10 mouse cellular contexts compared by ENCODE assay signal in genomic region chr6:52170898-52171223, GRCm38 (mm10). TPM values are rescaled to one million over a fixed set of nuclear protein-coding genes. Genes with fewer than 3 reads are reported as not detected.
DNase-seq lines count a peak whose midpoint lies in the region; ATAC-seq and TF ChIP-seq lines count a peak whose summit lies in the region.
"Had no signal": no experiment of that assay in that cellular context is flagged by ENCODE, and none has a peak within 500 bp of the region (broad histone marks: within the 10 kb centered on the region; RNA-seq: fewer than 3 reads in every experiment).

No protein-coding gene starts in this region.

- no peak for DNase-seq in kidney, adult 2 months
- no peak for DNase-seq in kidney, adult 11 months
- DNase-seq in embryonic facial prominence, embryonic 10.5 days (ENCODE audit: low spot score), result no peak
- DNase-seq in forebrain, embryonic 11.5 days (ENCODE audit: low spot score), result no peak
- DNase-seq in right cerebral cortex, postnatal 36 days (ENCODE audit: low spot score in 2 of 2), result no peak
- no peak for DNase-seq in right cerebral cortex, adult 2 months (ENCODE audit: low spot score in 2 of 2)
- DNase-seq: thymus, postnatal 4 days had no signal

- WGBS in kidney, adult 2 months, result 63% methylated on average over 5 of the region's 5 CpGs
- WGBS in embryonic facial prominence, embryonic 10.5 days, result 2% methylated on average over 5 of the region's 5 CpGs
- WGBS in hindbrain, embryonic 13.5 days, result 9% methylated on average over 5 of the region's 5 CpGs
- WGBS in liver, embryonic 15.5 days (ENCODE audit: insufficient replicate concordance), result 5% methylated on average over 5 of the region's 5 CpGs
- 2% methylated on average over 5 of the region's 5 CpGs for WGBS in forebrain, embryonic 11.5 days

- H3K4me1 ChIP-seq in kidney, adult 2 months (ENCODE audit: control insufficient read depth, insufficient read depth, low read length), result peaks cover 9% of the 10 kb centered on the region; the same call in 1 of the 2 replicates
- H3K4me1 ChIP-seq in embryonic facial prominence, embryonic 10.5 days, result peaks cover 38% of the 10 kb centered on the region
- peaks cover 46% of the 10 kb centered on the region for H3K4me1 ChIP-seq in hindbrain, embryonic 13.5 days (replicated peaks)
- peaks cover 8% of the 10 kb centered on the region; the same call in 1 of the 2 replicates for H3K4me1 ChIP-seq in liver, embryonic 15.5 days (replicated peaks)
- H3K4me1 ChIP-seq in forebrain, embryonic 11.5 days (replicated peaks; ENCODE audit: control insufficient read depth, insufficient read depth, low read length), result 0 out of 2 replicates have a peak, but pooled peaks cover 3% of the 10 kb centered on the region

- no peaks in the 10 kb centered on the region for H3K9me3 ChIP-seq in embryonic facial prominence, embryonic 10.5 days
- H3K9me3 ChIP-seq in hindbrain, embryonic 13.5 days, result no peaks in the 10 kb centered on the region
- no peaks in the 10 kb centered on the region for H3K9me3 ChIP-seq in liver, embryonic 15.5 days (replicated peaks)
- H3K9me3 ChIP-seq in forebrain, embryonic 11.5 days (ENCODE audit: control insufficient read depth, low read length), result no peaks in the 10 kb centered on the region
- H3K9me3 ChIP-seq: embryonic facial prominence, embryonic 13.5 days had no signal

- no peaks in the 10 kb centered on the region for H3K27me3 ChIP-seq in kidney, adult 2 months (replicated peaks; ENCODE audit: control insufficient read depth, insufficient read depth, low read length)
- H3K27me3 ChIP-seq in embryonic facial prominence, embryonic 10.5 days (replicated peaks; ENCODE audit: low read depth, poor library complexity, severe bottlenecking), result peaks cover 100% of the 10 kb centered on the region
- H3K27me3 ChIP-seq in hindbrain, embryonic 13.5 days, result peaks cover 38% of the 10 kb centered on the region
- peaks cover 99% of the 10 kb centered on the region for H3K27me3 ChIP-seq in liver, embryonic 15.5 days
- peaks cover 96% of the 10 kb centered on the region for H3K27me3 ChIP-seq in forebrain, embryonic 11.5 days (ENCODE audit: control insufficient read depth, insufficient read depth, low read length)

- no peak overlapping the region for H3K4me3 ChIP-seq in kidney, adult 2 months (ENCODE audit: insufficient read depth, low read depth, low read length)
- H3K4me3 ChIP-seq in embryonic facial prominence, embryonic 10.5 days, result peak overlapping the region; percentile 78
- peak overlapping the region; percentile 70 for H3K4me3 ChIP-seq in hindbrain, embryonic 13.5 days
- H3K4me3 ChIP-seq in liver, embryonic 15.5 days (replicated peaks), result no peak overlapping the region
- H3K4me3 ChIP-seq in forebrain, embryonic 11.5 days (ENCODE audit: low read depth, low read length), result no peak overlapping the region
- H3K4me3 ChIP-seq: embryonic facial prominence, embryonic 13.5 days had no signal

- no peak for TF ChIP-seq POLR2A in kidney, adult 2 months (IDR thresholded peaks at IDR 0.05; ENCODE audit: low read depth, low read length)

- H3K9ac ChIP-seq in hindbrain, embryonic 13.5 days, result peak overlapping the region; percentile 100
- no peak overlapping the region for H3K9ac ChIP-seq in liver, embryonic 15.5 days
- no peak overlapping the region for H3K9ac ChIP-seq in forebrain, embryonic 11.5 days (ENCODE audit: low read length)
- H3K9ac ChIP-seq: embryonic facial prominence, embryonic 13.5 days had no signal

- no peaks in the 10 kb centered on the region; the same call in 1 of the 2 replicates for H3K36me3 ChIP-seq in kidney, adult 2 months (ENCODE audit: control insufficient read depth, insufficient read depth, low read length)
- no peaks in the 10 kb centered on the region for H3K36me3 ChIP-seq in embryonic facial prominence, embryonic 10.5 days (replicated peaks)
- H3K36me3 ChIP-seq in hindbrain, embryonic 13.5 days, result peaks cover 3% of the 10 kb centered on the region; the same call in 1 of the 2 replicates
- H3K36me3 ChIP-seq in liver, embryonic 15.5 days (replicated peaks), result no peaks in the 10 kb centered on the region
- no peaks in the 10 kb centered on the region for H3K36me3 ChIP-seq in forebrain, embryonic 11.5 days (ENCODE audit: control insufficient read depth, insufficient read depth, low read length)
- H3K36me3 ChIP-seq: embryonic facial prominence, embryonic 13.5 days had no signal

- peak overlapping the region; percentile 46; the same call in 1 of the 2 replicates for H3K27ac ChIP-seq in kidney, adult 2 months (ENCODE audit: insufficient read depth, low read depth, low read length)
- peak overlapping the region; percentile 71 for H3K27ac ChIP-seq in embryonic facial prominence, embryonic 10.5 days (replicated peaks)
- H3K27ac ChIP-seq in hindbrain, embryonic 13.5 days, result peak overlapping the region; percentile 100
- no peak overlapping the region for H3K27ac ChIP-seq in liver, embryonic 15.5 days (replicated peaks)
- H3K27ac ChIP-seq in forebrain, embryonic 11.5 days (ENCODE audit: low read depth, low read length), result no peak overlapping the region
- H3K27ac ChIP-seq: embryonic facial prominence, embryonic 13.5 days had no signal

- H3K4me2 ChIP-seq in hindbrain, embryonic 13.5 days, result peak overlapping the region; percentile 88
- peak overlapping the region; percentile 23; the same call in 1 of the 2 replicates for H3K4me2 ChIP-seq in liver, embryonic 15.5 days
- no peak overlapping the region for H3K4me2 ChIP-seq in forebrain, embryonic 11.5 days (ENCODE audit: low read depth, low read length, severe bottlenecking)
- H3K4me2 ChIP-seq: embryonic facial prominence, embryonic 13.5 days had no signal

- no peak for ATAC-seq in hindbrain, embryonic 13.5 days (ENCODE audit: low FRiP score)
- no peak for ATAC-seq in liver, embryonic 15.5 days (ENCODE audit: insufficient read depth)
- no peak for ATAC-seq in forebrain, embryonic 11.5 days (replicated peaks; ENCODE audit: low FRiP score)

- no peak for TF ChIP-seq CTCF in kidney, adult 2 months (conservative IDR thresholded peaks at IDR 0.05; ENCODE audit: insufficient read depth, insufficient read length, low read depth, low read length)

RNA-seq across cellular contexts. Expression of gene Hoxa2, which starts 6.2 kb away (rescaled TPM):
- 1.3 and 1.6 TPM in 2 replicates for polyA plus RNA-seq in kidney, adult 2 months (2012; rRNA removed)
- polyA plus RNA-seq in embryonic facial prominence, embryonic 10.5 days (2016; fragmentation: Nextera tagmentation; extraction: Ambion mirVana), result 8.7 and 16.7 TPM in 2 replicates
- polyA plus RNA-seq in hindbrain, embryonic 13.5 days (2015; fragmentation: Nextera tagmentation; extraction: Ambion mirVana), result 39.1 and 40.2 TPM in 2 replicates
- 0.29 and 0.37 TPM in 2 replicates for polyA plus RNA-seq in liver, embryonic 15.5 days (2015; fragmentation: Nextera tagmentation; extraction: Ambion mirVana)
- not detected in 2 replicates for polyA plus RNA-seq in forebrain, embryonic 11.5 days (2014; fragmentation: Nextera tagmentation; extraction: Ambion mirVana)

RNA-seq across cellular contexts. Expression of gene 5730596B20Rik, which starts 6.4 kb away (rescaled TPM):
- polyA plus RNA-seq in kidney, adult 2 months (2012; rRNA removed), result 0.19 and 0.22 TPM in 2 replicates
- 0.12 and 0.64 TPM in 2 replicates for polyA plus RNA-seq in embryonic facial prominence, embryonic 10.5 days (2016; fragmentation: Nextera tagmentation; extraction: Ambion mirVana)
- 7.6 and 8.3 TPM in 2 replicates for polyA plus RNA-seq in hindbrain, embryonic 13.5 days (2015; fragmentation: Nextera tagmentation; extraction: Ambion mirVana)
- 0.05 TPM in 2 replicates for polyA plus RNA-seq in liver, embryonic 15.5 days (2015; fragmentation: Nextera tagmentation; extraction: Ambion mirVana)
- not detected in 2 replicates for polyA plus RNA-seq in forebrain, embryonic 11.5 days (2014; fragmentation: Nextera tagmentation; extraction: Ambion mirVana)

RNA-seq across cellular contexts. Expression of gene Hoxa1, which starts 12.7 kb away (rescaled TPM):
- 1.2 and 1.3 TPM in 2 replicates for polyA plus RNA-seq in kidney, adult 2 months (2012; rRNA removed)
- polyA plus RNA-seq in embryonic facial prominence, embryonic 10.5 days (2016; fragmentation: Nextera tagmentation; extraction: Ambion mirVana), result 0.57 and 0.62 TPM in 2 replicates
- 1.5 and 2.0 TPM in 2 replicates for polyA plus RNA-seq in hindbrain, embryonic 13.5 days (2015; fragmentation: Nextera tagmentation; extraction: Ambion mirVana)
- 0.31 and 0.58 TPM in 2 replicates for polyA plus RNA-seq in liver, embryonic 15.5 days (2015; fragmentation: Nextera tagmentation; extraction: Ambion mirVana)
- 0.43 TPM in 1 of 2 replicates, not detected in the other for polyA plus RNA-seq in forebrain, embryonic 11.5 days (2014; fragmentation: Nextera tagmentation; extraction: Ambion mirVana)

RNA-seq across cellular contexts. Expression of gene Hoxa4, which starts 20.7 kb away (rescaled TPM):
- polyA plus RNA-seq in kidney, adult 2 months (2012; rRNA removed), result 2.8 TPM in 2 replicates
- 0.09 TPM in 1 of 2 replicates, not detected in the other for polyA plus RNA-seq in embryonic facial prominence, embryonic 10.5 days (2016; fragmentation: Nextera tagmentation; extraction: Ambion mirVana)
- polyA plus RNA-seq in hindbrain, embryonic 13.5 days (2015; fragmentation: Nextera tagmentation; extraction: Ambion mirVana), result 14.5 and 14.8 TPM in 2 replicates
- 0.07 and 0.21 TPM in 2 replicates for polyA plus RNA-seq in liver, embryonic 15.5 days (2015; fragmentation: Nextera tagmentation; extraction: Ambion mirVana)
- not detected in 2 replicates for polyA plus RNA-seq in forebrain, embryonic 11.5 days (2014; fragmentation: Nextera tagmentation; extraction: Ambion mirVana)

RNA-seq across cellular contexts. Expression of gene Hoxa5, which starts 33.5 kb away (rescaled TPM):
- polyA plus RNA-seq in kidney, adult 2 months (2012; rRNA removed), result 6.9 and 8.1 TPM in 2 replicates
- polyA plus RNA-seq in embryonic facial prominence, embryonic 10.5 days (2016; fragmentation: Nextera tagmentation; extraction: Ambion mirVana), result 0.23 TPM in 1 of 2 replicates, not detected in the other
- 116 and 150 TPM in 2 replicates for polyA plus RNA-seq in hindbrain, embryonic 13.5 days (2015; fragmentation: Nextera tagmentation; extraction: Ambion mirVana)
- polyA plus RNA-seq in liver, embryonic 15.5 days (2015; fragmentation: Nextera tagmentation; extraction: Ambion mirVana), result 0.41 and 0.74 TPM in 2 replicates
- not detected in 2 replicates for polyA plus RNA-seq in forebrain, embryonic 11.5 days (2014; fragmentation: Nextera tagmentation; extraction: Ambion mirVana)

Comparison
In these comparisons a context has a peak if more than half of its experiments do, and no peak if none do; other contexts are left out.
1. H3K27ac ChIP-seq: peak in kidney, adult 2 months (single experiment), embryonic facial prominence, embryonic 10.5 days (single experiment) and hindbrain, embryonic 13.5 days (single experiment); none in liver, embryonic 15.5 days (single experiment) and forebrain, embryonic 11.5 days (single experiment).
2. H3K4me3 ChIP-seq: peak in embryonic facial prominence, embryonic 10.5 days (single experiment) and hindbrain, embryonic 13.5 days (single experiment); none in kidney, adult 2 months (single experiment), liver, embryonic 15.5 days (single experiment) and forebrain, embryonic 11.5 days (single experiment).